Mouse (Mus musculus) kidney, adult 2 months (tissue): ENCODE measurements around the gene 1700025B11Rik.
A peak's percentile ranks its signal among the peaks of the same experiment; 100 is the strongest.

Source experiments
- CTCF ChIP-seq: fragments of 200-500 bp; conservative IDR thresholded peaks from 2 replicates; pipeline ENCODE4 v1.5.1; 2011; ENCODE audit warnings: low read depth, mild to moderate bottlenecking, control low read depth, low read length, moderate library complexity, mixed read lengths; ENCODE audit not compliant: insufficient read depth, insufficient read length
- POLR2A ChIP-seq: fragments of 200-500 bp; IDR thresholded peaks from one replicate; pipeline ENCODE4 v1.6.1; 2011; ENCODE audit warnings: low read depth, low read length, control low read depth

DNA sequence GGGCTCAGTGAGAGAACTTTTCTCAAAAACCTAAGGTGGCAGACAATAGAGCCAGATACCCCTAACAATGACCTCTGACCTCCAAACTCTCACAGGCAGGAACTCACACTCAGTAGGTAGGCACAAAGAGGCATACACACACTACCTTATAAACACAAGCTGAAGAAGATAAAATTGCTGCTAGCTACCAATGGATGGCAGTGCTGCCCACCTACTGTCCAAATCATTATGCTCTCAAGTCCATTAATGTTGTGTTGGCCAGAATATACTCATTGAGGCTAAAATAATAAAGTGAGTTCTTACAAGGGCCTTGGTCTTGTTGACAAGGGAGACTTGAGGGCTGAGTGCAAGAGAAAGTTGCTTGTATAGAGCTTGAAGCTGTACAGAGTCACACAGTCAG lies 1.5 kb upstream of the 1700025B11Rik start:
- 0 out of 2 replicates have a peak, but pooled peaks have one; percentile 10 for TF ChIP-seq CTCF
- TF ChIP-seq POLR2A = no peak
